Mouse (Mus musculus): Measurements from ENCODE around the gene Zfp618.
A peak's percentile ranks its signal among the peaks of the same experiment; 100 is the strongest.

The Zfp618 gene

DNA sequence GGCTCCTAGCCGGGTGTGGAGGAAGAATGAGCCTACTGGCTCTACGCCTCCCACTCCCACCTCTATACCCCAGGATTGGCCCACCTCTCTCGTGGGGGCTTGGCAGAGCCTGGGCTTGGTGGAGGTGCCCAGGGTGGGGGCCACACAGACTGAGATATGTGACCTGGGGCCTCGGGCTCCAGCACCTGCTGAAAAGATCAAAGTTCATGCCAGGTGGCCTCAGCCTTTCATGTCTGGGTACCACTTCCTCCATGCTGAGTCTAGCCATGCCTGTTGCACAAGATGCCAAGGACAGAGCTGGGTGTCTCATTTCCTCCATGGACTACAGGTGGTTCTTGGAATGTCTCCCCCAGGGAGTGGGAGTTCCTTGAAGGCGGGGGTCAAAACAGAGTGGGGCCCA lies 200.9 kb downstream of the Zfp618 start:
- no peak for DNase-seq

DNA sequence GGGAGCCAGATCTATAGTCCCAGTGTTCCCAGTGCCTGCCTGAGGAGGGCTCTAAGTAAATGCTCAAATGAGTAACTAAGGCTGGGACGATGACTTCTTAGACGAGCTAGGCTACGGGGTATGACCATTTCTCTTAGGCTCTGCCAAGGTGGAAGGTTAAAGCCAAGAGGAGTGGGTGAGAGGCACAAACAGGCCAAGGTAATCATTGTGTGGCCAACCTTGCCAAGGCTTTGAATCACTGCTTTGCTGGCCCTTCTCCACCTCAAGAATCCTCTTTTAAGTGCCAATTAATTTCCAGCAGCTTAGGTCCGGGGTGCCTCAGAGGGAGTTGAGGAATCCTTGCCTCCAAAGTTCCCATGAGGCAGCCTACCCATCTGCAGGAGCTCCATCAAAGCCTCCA lies 204.7 kb downstream of the Zfp618 start:
- no peak for DNase-seq

DNA sequence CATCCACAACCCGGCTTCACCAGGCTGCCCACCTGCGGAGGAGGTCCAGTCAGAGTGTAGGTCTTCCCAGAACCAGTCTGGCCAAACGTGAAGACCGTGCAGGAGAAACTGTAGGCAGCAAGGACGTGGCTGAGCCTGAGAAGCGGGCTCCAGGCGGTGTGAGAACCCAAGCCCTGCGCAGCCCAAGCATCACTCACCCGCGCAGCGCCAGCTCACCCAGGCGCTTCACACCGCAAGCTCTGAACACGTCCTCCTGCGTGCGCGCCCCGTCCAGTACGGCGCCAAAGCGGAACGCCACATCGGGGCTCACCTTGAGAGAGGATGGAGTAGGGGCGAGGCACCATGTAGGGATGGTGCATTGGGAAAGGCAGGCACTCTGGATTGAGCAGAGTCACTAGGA lies 205.7 kb downstream of the Zfp618 start:
- DNase-seq: no peak

DNA sequence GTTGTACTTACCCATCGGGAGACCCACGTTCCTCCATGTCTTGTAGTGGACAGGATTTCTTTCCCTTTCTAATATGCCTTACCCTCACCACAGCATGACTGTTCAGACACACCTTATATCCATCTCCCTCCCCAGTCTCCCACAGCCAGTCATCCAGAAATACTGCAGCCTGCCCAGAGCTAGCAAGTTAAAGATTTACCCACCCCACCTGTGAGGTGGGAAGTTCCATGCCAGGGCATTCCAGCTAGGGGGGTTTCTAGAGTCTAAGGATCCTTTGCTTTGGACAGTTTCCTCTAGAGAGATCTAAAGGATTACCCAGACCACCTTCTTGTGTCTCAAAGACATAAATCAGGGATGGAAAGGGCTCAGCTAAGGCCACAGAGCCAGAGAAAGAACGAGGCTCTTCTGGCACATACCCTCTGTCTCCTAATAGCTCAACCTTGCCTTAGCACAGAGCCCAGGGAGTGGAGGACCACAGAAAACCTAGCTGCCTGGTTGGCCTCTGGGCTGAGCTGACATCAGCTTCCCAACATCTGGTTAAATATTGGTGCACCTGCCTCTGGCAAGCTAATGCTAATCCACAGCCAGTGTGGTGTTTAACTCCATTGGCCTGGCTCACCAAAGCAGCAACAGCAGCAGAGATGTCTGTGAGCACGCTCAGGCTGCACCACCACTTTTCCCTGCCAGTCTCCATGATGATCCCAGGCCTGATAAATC lies 206.8 kb downstream of the Zfp618 start, which contains the start of gene Kif12:
TSS of gene Kif12 (minus strand) at position 163 of the 717 bp plus-strand sequence.
- no peak for DNase-seq

DNA sequence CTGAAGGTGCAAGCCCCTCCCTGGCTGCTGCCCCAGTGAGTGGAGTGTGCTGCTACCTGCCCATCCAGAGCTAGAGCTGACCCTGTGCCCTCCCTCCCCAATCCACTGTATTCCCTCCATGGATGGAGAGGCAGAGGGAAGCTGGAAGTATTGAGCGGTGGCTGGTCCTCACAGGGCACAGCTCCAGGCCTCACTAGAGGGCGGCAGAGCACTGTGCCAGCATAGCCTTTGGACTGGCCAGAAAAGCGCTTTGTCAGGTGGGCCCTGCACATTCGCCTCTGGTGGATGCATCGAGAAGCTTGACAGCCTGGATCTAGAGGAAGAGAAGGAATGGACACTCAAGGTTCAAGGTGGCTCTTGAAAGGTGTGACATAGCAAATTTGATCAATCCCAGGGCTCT lies 216.2 kb downstream of the Zfp618 start:
- peak; percentile 78 for DNase-seq

DNA sequence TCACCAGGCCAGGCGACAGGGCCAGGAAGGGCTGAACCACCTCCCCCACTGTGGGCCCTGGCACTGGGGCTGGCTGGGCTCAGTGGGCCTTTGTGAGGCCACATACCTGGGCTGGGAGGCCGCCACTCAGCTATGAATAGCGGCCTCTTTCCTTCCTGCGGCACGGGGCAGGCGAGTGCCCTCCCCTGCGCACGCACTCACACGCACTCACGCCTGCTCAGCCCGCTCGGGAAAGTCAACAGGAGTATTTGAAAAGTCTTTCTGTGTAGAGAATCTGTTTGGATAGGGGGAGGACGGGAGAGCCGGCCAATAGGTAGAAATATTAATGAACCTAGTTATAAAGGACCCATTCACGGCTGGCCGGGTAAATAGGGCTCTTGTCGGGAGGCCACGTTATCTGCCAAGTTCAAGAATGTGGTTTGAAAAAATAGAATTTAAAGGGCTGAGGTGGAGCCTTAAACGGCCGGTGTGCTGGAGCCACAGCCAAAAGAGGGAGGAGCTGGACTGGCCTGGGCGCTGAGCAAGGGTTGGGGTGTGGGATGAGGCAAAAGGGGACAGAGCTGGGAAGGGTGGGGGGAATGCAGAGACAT lies 221.0 kb downstream of the Zfp618 start:
- no peak for DNase-seq

All from right cerebral cortex, postnatal 14 days (tissue).